Comparison of ENCODE assay signal across 8 mouse cellular contexts in genomic region chr12:45187149-45187548, GRCm38 (mm10).
DNase-seq lines count a peak whose midpoint lies in the region; ATAC-seq and TF ChIP-seq lines count a peak whose summit lies in the region.

No protein-coding gene starts in this region.

- no peaks in the 10 kb centered on the region for H3K27me3 ChIP-seq in heart, embryonic 12.5 days (replicated peaks)
- no peaks in the 10 kb centered on the region for H3K27me3 ChIP-seq in thymus, adult 2 months (ENCODE audit: control insufficient read depth, insufficient read depth, low read length)
- H3K27me3 ChIP-seq in limb, embryonic 10.5 days (ENCODE audit: low read depth, poor library complexity, severe bottlenecking) = no peaks in the 10 kb centered on the region

- no peak overlapping the region for H3K27ac ChIP-seq in heart, embryonic 12.5 days (ENCODE audit: poor library complexity, severe bottlenecking)
- H3K27ac ChIP-seq in thymus, adult 2 months (ENCODE audit: control insufficient read depth, insufficient read depth, low read length) = no peak overlapping the region
- no peak overlapping the region for H3K27ac ChIP-seq in embryonic fibroblast, embryonic 13.5 days (ENCODE audit: insufficient read depth, low read length)
- H3K27ac ChIP-seq in limb, embryonic 10.5 days = no peak overlapping the region

- no peak overlapping the region for H3K4me3 ChIP-seq in heart, embryonic 12.5 days
- no peak overlapping the region for H3K4me3 ChIP-seq in thymus, adult 2 months (ENCODE audit: control insufficient read depth, insufficient read depth, low read length)
- no peak overlapping the region for H3K4me3 ChIP-seq in embryonic fibroblast, embryonic 13.5 days (ENCODE audit: insufficient read depth, low read length)
- H3K4me3 ChIP-seq in limb, embryonic 10.5 days = no peak overlapping the region

- ATAC-seq in heart, embryonic 12.5 days (ENCODE audit: insufficient number of reproducible peaks, low FRiP score) = no peak

- no peaks in the 10 kb centered on the region for H3K9me3 ChIP-seq in heart, embryonic 12.5 days (replicated peaks)
- no peaks in the 10 kb centered on the region for H3K9me3 ChIP-seq in limb, embryonic 10.5 days (replicated peaks)

- H3K36me3 ChIP-seq in heart, embryonic 12.5 days = no peaks in the 10 kb centered on the region
- no peaks in the 10 kb centered on the region for H3K36me3 ChIP-seq in thymus, adult 2 months (ENCODE audit: control insufficient read depth, insufficient read depth, low read length)
- no peaks in the 10 kb centered on the region for H3K36me3 ChIP-seq in limb, embryonic 10.5 days

- H3K4me2 ChIP-seq in heart, embryonic 12.5 days = no peak overlapping the region

- peak; percentile 19 to 63 for DNase-seq in heart, adult 18-20 months
- DNase-seq in thymus, adult 2 months = peak; percentile 5
- DNase-seq in thymus, postnatal 4 days = no peak
- DNase-seq in limb, embryonic 10.5 days (ENCODE audit: low spot score) = peak; percentile 38
- DNase-seq in skeletal muscle tissue, adult 2 months (ENCODE audit: low read depth, low spot score) = peak; percentile 6
- no peak for DNase-seq in thymus, adult 18-20 months

- WGBS in heart, embryonic 12.5 days = 12% methylated on average over 6 of the region's 6 CpGs
- 17% methylated on average over 6 of the region's 6 CpGs for WGBS in thymus, adult 2 months
- 21% methylated on average over 6 of the region's 6 CpGs for WGBS in limb, embryonic 10.5 days

- H3K9ac ChIP-seq in heart, embryonic 12.5 days = no peak overlapping the region

- TF ChIP-seq POLR2A in thymus, adult 2 months (IDR thresholded peaks at IDR 0.05; ENCODE audit: control insufficient read depth, extremely low read depth, insufficient read depth, low read length, poor library complexity) = no peak
- no peak for TF ChIP-seq POLR2A in embryonic fibroblast, embryonic 13.5 days (IDR thresholded peaks at IDR 0.05; ENCODE audit: low read depth, low read length)

- TF ChIP-seq CTCF in thymus, adult 2 months (IDR thresholded peaks at IDR 0.05; ENCODE audit: borderline replicate concordance, control insufficient read depth, extremely low read depth, insufficient read depth, low read length, poor library complexity) = no peak
- TF ChIP-seq CTCF in embryonic fibroblast, embryonic 13.5 days (IDR thresholded peaks at IDR 0.05; ENCODE audit: borderline replicate concordance, insufficient read depth, low read length) = peak; percentile 36; the same call in 1 of the 2 replicates

- H3K4me1 ChIP-seq in heart, embryonic 12.5 days (replicated peaks) = no peaks in the 10 kb centered on the region
- no peaks in the 10 kb centered on the region for H3K4me1 ChIP-seq in thymus, adult 2 months (replicated peaks; ENCODE audit: control insufficient read depth, insufficient read depth, low read length)
- H3K4me1 ChIP-seq in embryonic fibroblast, embryonic 13.5 days (ENCODE audit: control insufficient read depth, insufficient read depth, low read length) = no peaks in the 10 kb centered on the region
- H3K4me1 ChIP-seq in limb, embryonic 10.5 days = no peaks in the 10 kb centered on the region

Comparison
In these comparisons a context has a peak if more than half of its experiments do, and no peak if none do; other contexts are left out.
1. DNase-seq: peak in heart, adult 18-20 months (2 of 2), thymus, adult 2 months (single experiment), limb, embryonic 10.5 days (single experiment) and skeletal muscle tissue, adult 2 months (single experiment); none in thymus, postnatal 4 days (single experiment) and thymus, adult 18-20 months (0 of 2).